Mouse (Mus musculus) liver, embryonic 11.5 days (tissue): ENCODE results near the gene Scamp2. TPM values are rescaled to one million over a fixed set of nuclear protein-coding genes. Genes with fewer than 3 reads are reported as not detected.
A peak's percentile ranks its signal among the peaks of the same experiment; 100 is the strongest.

Experiments used
- ATAC-seq: fragments of 200-750 bp; cut with Nextera tagmentation; replicated peaks from 2 replicates; pipeline ENCODE4 v1.8.0; 2017; ENCODE audit warnings: moderate number of reproducible peaks, mild to moderate bottlenecking, moderate TSS enrichment, moderate library complexity; ENCODE audit not compliant: low FRiP score
- DNase-seq: peaks from one replicate; pipeline ENCODE4 v3.0.0-alpha.2; 2017; ENCODE audit warnings: low spot score
- H3K27ac ChIP-seq: fragments of 300-500 bp; sonication (generic); 2 replicates; pipeline ENCODE4 v1.5.1; 2014; ENCODE audit warnings: mild to moderate bottlenecking, low read depth, low read length, control low read depth
- H3K27me3 ChIP-seq: fragments of 300-500 bp; sonication (generic); replicated peaks from 2 replicates; pipeline ENCODE4 v1.6.1; 2014; ENCODE audit warnings: low read length, mixed read lengths; ENCODE audit not compliant: control insufficient read depth, insufficient read depth
- H3K36me3 ChIP-seq: fragments of 300-500 bp; sonication (generic); 2 replicates; pipeline ENCODE4 v1.6.1; 2014; ENCODE audit warnings: mild to moderate bottlenecking, low read length, moderate library complexity, mixed read lengths; ENCODE audit not compliant: control insufficient read depth, insufficient read depth
- H3K4me1 ChIP-seq: fragments of 300-500 bp; sonication (generic); replicated peaks from 2 replicates; pipeline ENCODE4 v1.6.1; 2014; ENCODE audit warnings: low read length, mixed read lengths; ENCODE audit not compliant: control insufficient read depth, insufficient read depth
- H3K4me2 ChIP-seq: fragments of 300-500 bp; sonication (generic); 2 replicates; pipeline ENCODE4 v1.6.1; 2014; ENCODE audit warnings: mild to moderate bottlenecking, control low read depth, moderate library complexity
- H3K4me3 ChIP-seq: fragments of 300-500 bp; sonication (generic); 2 replicates; pipeline ENCODE4 v1.5.1; 2014; ENCODE audit warnings: low read depth, low read length, control low read depth
- H3K9ac ChIP-seq: fragments of 300-500 bp; sonication (generic); 2 replicates; pipeline ENCODE4 v1.6.1; 2014; ENCODE audit warnings: low read depth, low read length, control low read depth
- H3K9me3 ChIP-seq: fragments of 300-500 bp; sonication (generic); 2 replicates; pipeline ENCODE4 v1.6.1; 2016; ENCODE audit warnings: low read length, inconsistent platforms, mixed read lengths; ENCODE audit not compliant: control insufficient read depth
- WGBS: fragments of 180-500 bp; shearing (Covaris S2); extraction: QIAGEN DNeasy Blood & Tissue Kit; methylation state at CpG from one replicate; pipeline ENCODE4 v1.1.7; 2014; 5-methylcytosine and 5-hydroxymethylcytosine counted together
- polyA plus RNA-seq: library from polyadenylated mRNA; unstranded; fragments of >200 nt; fragmentation: Nextera tagmentation; extraction: Ambion mirVana; gene quantifications from 2 replicates; pipeline ENCODE4 v1.2.1, GENCODE M21; 2014

Gene Scamp2
- polyA plus RNA-seq, 1 experiment from 2014 or later, result 47.6 TPM

DNA sequence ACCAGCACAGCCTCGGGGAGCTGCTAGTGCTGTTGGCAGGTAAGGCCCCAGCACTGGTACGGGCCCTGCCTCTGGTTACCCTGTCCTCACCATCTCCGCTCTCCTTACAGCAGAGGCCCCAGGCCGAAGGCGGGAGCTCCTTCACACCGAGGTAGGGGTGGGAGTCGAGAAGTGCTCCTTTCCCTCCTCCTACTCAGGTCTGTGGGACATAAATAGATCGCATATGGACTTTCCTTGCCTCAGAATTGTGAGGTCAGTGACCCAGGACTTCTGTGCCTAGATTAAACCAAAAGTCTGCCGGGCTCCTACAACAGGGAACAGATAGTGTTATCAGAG is 33.4 kb downstream of the Scamp2 start:
- Histone ChIP-seq H3K9me3 (no peaks in the 10 kb centered on the region), H3K4me1 (peaks cover under 1% of the 10 kb centered on the region), H3K27ac (no peak overlapping the region), H3K36me3 (0 out of 2 replicates have a peak, but pooled peaks cover 7% of the 10 kb centered on the region), H3K4me2 (no peak overlapping the region), H3K4me3 (no peak overlapping the region), H3K27me3 (no peaks in the 10 kb centered on the region), H3K9ac (no peak overlapping the region)
- WGBS, result 64% methylated on average over 9 of the region's 9 CpGs
- no peak for DNase-seq
- no peak for ATAC-seq

DNA sequence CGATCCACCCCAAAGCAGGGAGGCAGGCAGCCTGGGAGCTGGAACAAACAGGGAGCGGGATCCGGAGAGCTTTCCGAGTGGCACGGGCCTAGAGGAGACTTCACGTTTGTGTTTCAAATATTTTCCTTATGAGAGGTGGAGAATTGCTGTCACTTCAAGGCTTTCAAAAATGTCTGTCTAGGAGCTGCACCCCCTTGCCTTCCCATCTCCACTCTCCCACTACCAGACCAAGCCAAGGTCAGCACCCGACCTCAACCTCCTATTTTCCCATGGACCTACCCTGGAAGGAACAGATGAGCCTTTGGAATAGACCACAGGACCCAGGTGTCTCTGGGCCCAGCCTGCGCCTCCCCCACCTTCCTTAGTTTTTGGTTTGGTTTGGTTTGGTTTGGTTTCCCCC is 36.5 kb downstream of the Scamp2 start:
- H3K27ac ChIP-seq, result no peak overlapping the region
- peaks cover 15% of the 10 kb centered on the region for H3K4me1 ChIP-seq
- H3K36me3 ChIP-seq, result 0 out of 2 replicates have a peak, but pooled peaks cover 7% of the 10 kb centered on the region
- no peak overlapping the region for H3K4me3 ChIP-seq
- DNase-seq (no peak), ATAC-seq (no peak)
- no peak overlapping the region for H3K9ac ChIP-seq
- no peaks in the 10 kb centered on the region for H3K9me3 ChIP-seq
- peaks cover 2% of the 10 kb centered on the region; the same call in 1 of the 2 replicates for H3K27me3 ChIP-seq
- WGBS, result 79% methylated on average over 8 of the region's 8 CpGs
- no peak overlapping the region for H3K4me2 ChIP-seq

DNA sequence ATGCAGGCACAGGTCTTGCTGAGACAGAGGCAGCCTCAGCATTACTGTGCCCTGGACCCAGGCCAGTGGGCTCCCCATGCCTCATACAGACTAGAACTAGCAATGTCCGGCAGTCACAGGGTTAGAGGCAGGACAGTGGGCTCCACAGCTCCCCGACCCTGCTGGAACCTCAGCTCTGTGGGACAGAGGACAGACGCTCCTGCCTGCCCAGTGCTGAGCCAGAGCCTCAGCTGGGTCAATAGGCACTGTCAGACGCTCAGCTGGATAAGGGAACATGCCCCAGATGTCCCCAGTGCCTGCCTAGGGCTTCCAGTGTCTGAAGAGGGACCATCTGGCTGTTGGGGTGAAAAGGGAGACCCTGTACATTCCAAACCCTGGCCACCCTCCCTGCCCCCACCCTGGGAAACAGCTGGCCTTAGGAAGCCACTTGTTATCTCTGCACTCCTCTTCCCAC is 37.2 kb downstream of the Scamp2 start:
- no peak for ATAC-seq
- Histone ChIP-seq H3K4me3 (no peak overlapping the region), H3K9ac (no peak overlapping the region), H3K9me3 (no peaks in the 10 kb centered on the region), H3K27ac (no peak overlapping the region), H3K36me3 (0 out of 2 replicates have a peak, but pooled peaks cover 7% of the 10 kb centered on the region), H3K4me2 (no peak overlapping the region), H3K4me1 (peaks cover 15% of the 10 kb centered on the region), H3K27me3 (peaks cover 2% of the 10 kb centered on the region; the same call in 1 of the 2 replicates)
- 31% methylated on average over 4 of the region's 4 CpGs for WGBS
- DNase-seq, result no peak

DNA sequence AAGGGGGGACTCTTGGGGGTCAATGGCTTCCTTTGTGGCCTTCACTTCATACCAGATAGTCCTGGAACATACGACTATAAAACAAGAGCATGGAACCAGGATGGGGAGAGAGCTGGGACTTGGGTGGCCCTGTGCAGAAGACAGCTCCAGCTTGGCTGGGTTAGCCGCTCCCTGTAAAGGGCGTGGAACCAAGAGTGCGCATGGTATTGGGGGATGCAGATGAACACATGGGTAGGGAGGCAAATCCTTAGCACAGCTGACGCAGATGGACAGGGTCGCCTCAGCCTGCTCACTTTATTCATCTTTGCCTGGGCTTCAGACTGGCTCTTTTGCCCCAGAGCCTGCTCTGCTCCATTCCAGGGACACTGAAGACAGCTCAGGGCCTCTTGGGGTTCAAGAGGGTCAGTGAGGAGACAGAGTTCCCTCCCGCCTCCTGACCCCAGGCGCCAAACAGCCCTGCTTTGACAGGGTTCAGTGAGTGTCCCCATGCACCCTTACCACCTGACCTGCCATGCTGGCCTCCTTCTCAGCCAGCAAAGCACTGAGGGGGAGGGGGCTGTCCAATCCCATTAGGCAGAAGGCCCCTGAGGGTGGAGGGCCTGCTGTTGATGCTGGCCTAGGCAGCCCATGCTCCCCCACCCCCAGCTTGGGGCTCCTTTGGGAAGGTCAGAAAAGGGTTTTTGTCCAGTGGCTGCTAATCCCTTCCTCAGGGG is 38.3 kb downstream of the Scamp2 start:
- ATAC-seq (no peak), DNase-seq (no peak)
- Histone ChIP-seq H3K36me3 (0 out of 2 replicates have a peak, but pooled peaks cover 3% of the 10 kb centered on the region), H3K4me2 (no peak overlapping the region), H3K9me3 (no peaks in the 10 kb centered on the region), H3K27me3 (peaks cover 5% of the 10 kb centered on the region; the same call in 1 of the 2 replicates), H3K4me3 (no peak overlapping the region), H3K27ac (no peak overlapping the region), H3K9ac (no peak overlapping the region), H3K4me1 (peaks cover 15% of the 10 kb centered on the region)
- WGBS, result 61% methylated on average over 8 of the region's 8 CpGs

DNA sequence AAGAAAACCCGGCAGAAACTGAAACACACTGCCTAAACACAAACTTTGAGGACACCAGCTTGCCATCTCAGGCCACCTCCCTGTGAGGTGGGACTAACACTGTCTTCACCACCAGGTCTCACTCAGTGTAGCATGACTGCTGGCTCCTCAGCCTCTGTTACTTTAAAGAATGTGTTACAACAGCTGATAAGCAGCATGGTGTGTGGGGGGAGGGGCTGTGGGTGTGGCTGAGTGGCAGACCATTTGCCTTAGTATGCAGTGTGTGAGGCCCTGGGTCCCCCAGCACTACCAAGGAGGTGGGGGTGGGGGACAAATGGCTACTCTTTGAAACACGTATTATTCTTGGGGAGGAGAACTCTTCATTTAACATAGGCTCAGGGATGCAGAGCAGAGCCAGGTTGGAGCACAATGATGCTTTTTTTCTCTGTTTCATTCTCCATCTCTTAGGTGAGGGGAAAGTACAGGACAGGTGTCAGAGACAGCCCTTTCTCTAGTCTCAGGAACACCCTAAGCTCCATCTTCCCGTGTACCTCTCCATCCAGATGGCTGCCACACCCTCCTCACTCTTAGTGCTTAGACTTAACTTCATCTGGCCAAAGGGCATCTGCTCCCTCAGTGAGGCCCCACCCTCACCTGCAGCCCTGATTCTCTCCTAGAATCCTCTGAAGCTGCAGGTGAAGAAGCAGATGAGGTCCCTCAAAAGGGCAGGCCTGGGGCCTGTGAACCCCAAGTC is 40.0 kb downstream of the Scamp2 start:
- ATAC-seq, result peak; percentile 79
- peak; percentile 65 for DNase-seq
- Histone ChIP-seq H3K27me3 (peaks cover 13% of the 10 kb centered on the region), H3K27ac (no peak overlapping the region), H3K4me1 (peaks cover 15% of the 10 kb centered on the region), H3K4me2 (no peak overlapping the region; the same call in 1 of the 2 replicates), H3K9ac (no peak overlapping the region), H3K4me3 (no peak overlapping the region), H3K9me3 (no peaks in the 10 kb centered on the region), H3K36me3 (no peaks in the 10 kb centered on the region)
- 10% methylated on average over 3 of the region's 3 CpGs for WGBS

DNA sequence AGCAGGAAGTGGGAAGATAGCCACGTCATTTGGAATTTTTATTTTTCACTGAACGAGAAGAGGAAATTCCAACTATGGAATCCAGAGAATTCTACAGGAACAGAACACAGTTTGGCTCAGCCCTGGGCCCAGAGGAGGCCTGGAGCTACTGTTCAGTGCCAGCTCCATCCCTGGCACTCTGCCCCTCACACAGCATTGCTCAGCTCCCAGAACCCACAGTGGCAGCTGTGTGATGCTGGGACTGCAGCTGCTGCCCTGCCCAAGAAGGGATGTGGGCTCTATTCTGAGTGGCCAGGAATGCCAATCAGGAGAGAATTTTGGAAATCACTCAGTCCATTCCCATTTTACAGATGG is 40.6 kb downstream of the Scamp2 start:
- no peak overlapping the region for H3K27ac ChIP-seq
- H3K4me1 ChIP-seq, result peaks cover 15% of the 10 kb centered on the region
- WGBS, result 64% methylated on average over 2 of the region's 2 CpGs
- no peak overlapping the region for H3K4me2 ChIP-seq
- H3K36me3 ChIP-seq, result no peaks in the 10 kb centered on the region
- H3K9me3 ChIP-seq, result no peaks in the 10 kb centered on the region
- H3K4me3 ChIP-seq, result no peak overlapping the region
- H3K9ac ChIP-seq, result no peak overlapping the region
- DNase-seq (no peak), ATAC-seq (no peak)
- H3K27me3 ChIP-seq, result peaks cover 18% of the 10 kb centered on the region

DNA sequence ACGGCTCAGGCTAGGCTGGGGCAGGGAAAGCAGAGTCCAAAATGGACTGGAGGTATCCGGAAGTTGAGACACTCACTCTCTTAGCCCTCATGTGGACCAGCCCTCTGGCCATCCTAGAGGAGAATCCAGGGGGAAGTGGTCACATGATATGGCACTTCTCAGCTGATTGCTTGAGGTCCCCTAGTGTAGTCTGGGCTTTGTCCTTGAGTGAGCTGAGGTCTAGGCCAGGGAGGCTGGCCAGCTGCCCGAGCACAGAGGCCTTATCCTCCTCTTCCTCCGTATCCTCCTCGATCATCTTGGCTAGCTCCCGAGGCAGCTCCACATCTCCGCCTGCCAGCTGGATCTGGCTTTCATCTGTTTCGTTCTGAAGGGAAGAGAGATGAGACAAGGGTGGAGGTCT is 41.4 kb downstream of the Scamp2 start:
- DNase-seq (no peak), ATAC-seq (no peak)
- WGBS, result 53% methylated on average over 8 of the region's 8 CpGs
- Histone ChIP-seq H3K4me3 (no peak overlapping the region), H3K36me3 (no peaks in the 10 kb centered on the region), H3K27me3 (peaks cover 23% of the 10 kb centered on the region), H3K4me1 (peaks cover 15% of the 10 kb centered on the region), H3K9ac (no peak overlapping the region), H3K4me2 (no peak overlapping the region), H3K27ac (no peak overlapping the region), H3K9me3 (no peaks in the 10 kb centered on the region)

DNA sequence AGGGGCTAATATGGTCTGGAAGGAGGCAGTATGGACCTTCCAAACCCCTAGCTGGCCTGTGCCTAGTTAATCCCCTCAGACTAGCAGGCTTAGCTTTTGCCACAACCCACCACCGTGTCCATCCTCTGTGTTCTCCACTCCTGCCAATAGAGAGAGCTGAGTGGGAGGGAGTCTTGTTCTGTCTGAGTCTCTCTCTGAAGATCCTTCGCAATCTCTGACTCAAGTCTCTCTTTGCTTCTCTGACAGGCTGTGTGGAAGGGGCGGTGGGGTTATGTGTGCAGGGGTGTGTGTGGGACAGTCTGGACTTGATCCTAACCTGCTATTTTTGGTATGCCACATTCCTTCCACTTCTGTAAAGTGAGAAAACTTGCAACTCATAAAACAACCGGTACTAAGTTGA is 44.1 kb downstream of the Scamp2 start:
- H3K27me3 ChIP-seq, result peaks cover 26% of the 10 kb centered on the region
- DNase-seq (no peak), ATAC-seq (no peak)
- peaks cover 15% of the 10 kb centered on the region for H3K4me1 ChIP-seq
- no peak overlapping the region for H3K27ac ChIP-seq
- H3K36me3 ChIP-seq, result no peaks in the 10 kb centered on the region
- no peak overlapping the region for H3K9ac ChIP-seq
- 69% methylated on average over 4 of the region's 4 CpGs for WGBS
- H3K4me3 ChIP-seq, result no peak overlapping the region
- H3K9me3 ChIP-seq, result no peaks in the 10 kb centered on the region
- H3K4me2 ChIP-seq, result no peak overlapping the region

DNA sequence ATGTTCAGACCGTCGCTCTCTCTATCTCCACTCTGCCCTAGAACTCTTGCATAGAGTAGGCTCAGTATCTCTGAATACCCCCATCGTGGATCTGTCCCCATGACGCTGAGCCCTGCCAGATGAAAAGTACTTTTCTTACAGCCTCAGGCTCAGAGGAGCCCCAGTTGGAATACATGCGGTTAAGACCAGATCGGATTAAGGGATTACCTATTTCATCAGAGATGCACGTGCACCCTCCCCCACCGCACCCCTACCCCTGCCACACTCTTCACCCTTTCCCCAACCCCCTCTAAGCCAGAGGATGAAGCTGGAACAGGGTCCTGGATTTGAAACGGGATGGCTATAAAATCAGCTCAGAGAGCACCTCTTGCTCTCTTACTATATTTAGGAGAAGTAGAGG is 44.8 kb downstream of the Scamp2 start:
- no peak overlapping the region for H3K4me3 ChIP-seq
- no peak overlapping the region for H3K27ac ChIP-seq
- no peak for ATAC-seq
- DNase-seq, result no peak
- H3K27me3 ChIP-seq, result peaks cover 26% of the 10 kb centered on the region
- no peak overlapping the region for H3K9ac ChIP-seq
- H3K4me1 ChIP-seq, result peaks cover 9% of the 10 kb centered on the region
- no peaks in the 10 kb centered on the region for H3K36me3 ChIP-seq
- H3K4me2 ChIP-seq, result no peak overlapping the region
- WGBS, result 20% methylated on average over 9 of the region's 9 CpGs
- no peaks in the 10 kb centered on the region for H3K9me3 ChIP-seq
